Mouse (Mus musculus): ENCODE measurements around the gene Ints12.

- no peak for TF ChIP-seq POLR2A (IDR thresholded peaks at IDR 0.05; ENCODE audit: insufficient read depth, low read length)
- TF ChIP-seq CTCF (IDR thresholded peaks at IDR 0.05; ENCODE audit: low read depth, low read length) = no peak
Observed at GRCm38 (mm10) chr3:133151629-133152028, 60.0 kb downstream of the Ints12 start.
